13 mouse cellular contexts compared by ENCODE assay signal in genomic region chr1:37725880-37726279, GRCm38 (mm10). TPM values are rescaled to one million over a fixed set of nuclear protein-coding genes. Genes with fewer than 3 reads are reported as not detected.
DNase-seq lines count a peak whose midpoint lies in the region; ATAC-seq and TF ChIP-seq lines count a peak whose summit lies in the region.
"Had no signal": no experiment of that assay in that cellular context is flagged by ENCODE, and none has a peak within 500 bp of the region (broad histone marks: within the 10 kb centered on the region; RNA-seq: fewer than 3 reads in every experiment).

No protein-coding gene starts in this region.

- TF ChIP-seq EP300 in heart, adult 2 months (IDR thresholded peaks at IDR 0.05; ENCODE audit: insufficient read depth, low read depth, low read length): no peak

- peak; percentile 75 for ATAC-seq in granulocyte monocyte progenitor cell, adult 5-6 weeks (replicated peaks; ENCODE audit: poor library complexity, severe bottlenecking)
- peak; percentile 58 for ATAC-seq in midbrain, embryonic 16.5 days

- 58% methylated on average over 12 of the region's 12 CpGs for WGBS in heart, adult 2 months
- WGBS in midbrain, embryonic 16.5 days: 58% methylated on average over 12 of the region's 12 CpGs

- no peaks in the 10 kb centered on the region for H3K4me1 ChIP-seq in heart, adult 2 months (ENCODE audit: control insufficient read depth, insufficient read depth, low read length)
- no peaks in the 10 kb centered on the region for H3K4me1 ChIP-seq in midbrain, embryonic 16.5 days (ENCODE audit: control insufficient read depth, insufficient read depth, low read length)

- H3K27ac ChIP-seq in heart, adult 2 months: no peak overlapping the region
- H3K27ac ChIP-seq in midbrain, embryonic 16.5 days (ENCODE audit: low read length): peak overlapping the region; percentile 48

- H3K79me2 ChIP-seq in heart, adult 2 months (replicated peaks; ENCODE audit: control insufficient read depth, insufficient read depth, low read length): no peaks in the 10 kb centered on the region

- TF ChIP-seq POLR2A in heart, adult 2 months (IDR thresholded peaks at IDR 0.05; ENCODE audit: insufficient read depth, low read depth, low read length): no peak

- intact Hi-C loops in heart, adult 2 months (cut with DNase I): no loop called here

- no peaks in the 10 kb centered on the region for H3K36me3 ChIP-seq in heart, adult 2 months (ENCODE audit: control insufficient read depth, insufficient read depth, low read length)
- no peaks in the 10 kb centered on the region for H3K36me3 ChIP-seq in midbrain, embryonic 16.5 days (ENCODE audit: control insufficient read depth, insufficient read depth, low read length)

- H3K9ac ChIP-seq in heart, adult 2 months (ENCODE audit: low read depth, low read length): no peak overlapping the region
- no peak overlapping the region for H3K9ac ChIP-seq in midbrain, embryonic 16.5 days (ENCODE audit: low read depth, low read length)

- no peaks in the 10 kb centered on the region for H3K9me3 ChIP-seq in midbrain, embryonic 16.5 days (replicated peaks; ENCODE audit: control insufficient read depth, low read length, poor library complexity, severe bottlenecking)

- no peak for TF ChIP-seq CTCF in heart, adult 2 months (IDR thresholded peaks at IDR 0.05)

- no peak overlapping the region for H3K4me3 ChIP-seq in heart, adult 2 months
- no peak overlapping the region for H3K4me3 ChIP-seq in midbrain, embryonic 16.5 days (ENCODE audit: low read depth, low read length)
- H3K4me3 ChIP-seq: erythroblast, embryonic 14.5 days had no signal

- H3K4me2 ChIP-seq in midbrain, embryonic 16.5 days (ENCODE audit: low read length): peak overlapping the region; percentile 2; the same call in 1 of the 2 replicates

- DNase-seq in heart, adult 11 months: peak; percentile 49
- no peak for DNase-seq in heart, adult 2 months
- DNase-seq in brain, adult 2 months (ENCODE audit: low read depth, low spot score): peak; percentile 95
- DNase-seq in adrenal gland, adult 2 months: no peak
- no peak for DNase-seq in kidney, adult 11 months
- no peak for DNase-seq in cerebellum, adult 9-10 months
- DNase-seq: adrenal gland, postnatal 14 days; cerebellum, postnatal 14 days; kidney, postnatal 25 days had no signal

- no peaks in the 10 kb centered on the region for H3K27me3 ChIP-seq in heart, adult 2 months (ENCODE audit: control insufficient read depth, insufficient read depth, low read length)
- no peaks in the 10 kb centered on the region for H3K27me3 ChIP-seq in midbrain, embryonic 16.5 days (ENCODE audit: control insufficient read depth, insufficient read depth, low read depth, low read length)

RNA-seq across cellular contexts. Expression of gene 2010300C02Rik, which starts 6.0 kb away (rescaled TPM):
- total RNA-seq in heart, adult 2 months (2021): under 1 TPM; 0.55 to 0.60 TPM
- polyA plus RNA-seq in heart, adult 2 months (2012; rRNA removed): 0.91 and 1.1 TPM in 2 replicates
- total RNA-seq in granulocyte monocyte progenitor cell, adult 5-6 weeks (2014; fragmentation: Nextera tagmentation): not detected in 2 replicates
- 0.13 TPM in 1 of 2 replicates, not detected in the other for total RNA-seq in granulocyte monocyte progenitor cell, adult 5-6 weeks (2017)
- 3.3 and 3.6 TPM in 2 replicates for polyA plus RNA-seq in midbrain, embryonic 16.5 days (2015; fragmentation: Nextera tagmentation; extraction: Ambion mirVana)
- total RNA-seq in adrenal gland, adult 2 months (2021): 1 to 10 TPM; 1.7 to 2.3 TPM
- polyA plus RNA-seq in adrenal gland, adult 2 months (2012; rRNA removed): 1.6 and 2.5 TPM in 2 replicates
- polyA plus RNA-seq: C2C12 had no signal

Comparison
In these comparisons a context has a peak if more than half of its experiments do, and no peak if none do; other contexts are left out.
1. DNase-seq: peak in heart, adult 11 months (single experiment) and brain, adult 2 months (single experiment); none in heart, adult 2 months (0 of 2), adrenal gland, adult 2 months (single experiment), kidney, adult 11 months (single experiment) and cerebellum, adult 9-10 months (single experiment).